Mouse (Mus musculus) heart, embryonic 14.5 days (tissue): ENCODE data around the gene Uvrag. TPM values are rescaled to one million over a fixed set of nuclear protein-coding genes. Genes with fewer than 3 reads are reported as not detected.

Experiments
- ATAC-seq: fragments of 200-750 bp; cut with Nextera tagmentation; 2 replicates; pipeline ENCODE4 v1.8.0; 2017; ENCODE audit warnings: low read depth, moderate TSS enrichment; ENCODE audit not compliant: insufficient number of reproducible peaks, insufficient read depth, low FRiP score
- H3K27ac ChIP-seq, 2 experiments: fragments of 200-500 bp in 1 of 2; fragments of 300-500 bp in 1 of 2; sonication (generic) in 1 of 2; replicated peaks in 1 of 2; 2 replicates each; pipeline ENCODE4 v1.5.1; 2012 to 2014; ENCODE audit warnings: low read depth in 2 of 2, low read length in 2 of 2, control low read depth in 1 of 2, mild to moderate bottlenecking in 1 of 2, mixed read lengths in 1 of 2; ENCODE audit not compliant: control insufficient read depth in 1 of 2, insufficient read depth in 1 of 2
- H3K27me3 ChIP-seq: fragments of 300-500 bp; sonication (generic); 2 replicates; pipeline ENCODE4 v1.6.1; 2014; ENCODE audit warnings: mild to moderate bottlenecking, low read length, control low read depth; ENCODE audit not compliant: control insufficient read depth, insufficient read depth
- H3K36me3 ChIP-seq: fragments of 300-500 bp; sonication (generic); 2 replicates; pipeline ENCODE4 v1.6.1; 2014; ENCODE audit warnings: mild to moderate bottlenecking, control low read depth, low read length, mixed read lengths; ENCODE audit not compliant: control insufficient read depth, insufficient read depth
- H3K4me1 ChIP-seq, 2 experiments: fragments of 200-500 bp in 1 of 2; fragments of 300-500 bp in 1 of 2; sonication (generic) in 1 of 2; 2 replicates each; pipeline ENCODE4 v1.6.1; 2012 to 2014; ENCODE audit warnings: low read length in 2 of 2, control low read depth in 1 of 2, mixed read lengths in 1 of 2; ENCODE audit not compliant: control insufficient read depth in 2 of 2, insufficient read depth in 2 of 2
- H3K4me2 ChIP-seq: fragments of 300-500 bp; sonication (generic); 2 replicates; pipeline ENCODE4 v1.6.1; 2014; ENCODE audit warnings: mild to moderate bottlenecking, low read length
- H3K4me3 ChIP-seq, 2 experiments: fragments of 200-500 bp in 1 of 2; fragments of 300-500 bp in 1 of 2; sonication (generic) in 1 of 2; 2 replicates each; pipeline ENCODE4 v1.5.1; 2012 to 2014; ENCODE audit warnings: low read length in 2 of 2, mild to moderate bottlenecking in 2 of 2, control low read depth in 1 of 2, low read depth in 1 of 2, moderate library complexity in 1 of 2; ENCODE audit not compliant: control insufficient read depth in 1 of 2, insufficient read depth in 1 of 2
- H3K9ac ChIP-seq: fragments of 300-500 bp; sonication (generic); 2 replicates; pipeline ENCODE4 v1.6.1; 2014; ENCODE audit warnings: mild to moderate bottlenecking, low read length
- H3K9me3 ChIP-seq: fragments of 300-500 bp; sonication (generic); 2 replicates; pipeline ENCODE4 v1.6.1; 2016; ENCODE audit warnings: low read length, control low read depth; ENCODE audit not compliant: control insufficient read depth
- WGBS: fragments of 180-500 bp; shearing (Covaris S2); extraction: QIAGEN DNeasy Blood & Tissue Kit; methylation state at CpG from one replicate; pipeline ENCODE4 v1.1.7; 2014; 5-methylcytosine and 5-hydroxymethylcytosine counted together
- polyA plus RNA-seq: library from polyadenylated mRNA; unstranded; fragments of >200 nt; fragmentation: Nextera tagmentation; extraction: Ambion mirVana; gene quantifications from 2 replicates; pipeline ENCODE4 v1.2.1, GENCODE M21; 2014

Uvrag gene
- polyA plus RNA-seq, 1 experiment from 2014 or later, result 18.9 TPM

DNA sequence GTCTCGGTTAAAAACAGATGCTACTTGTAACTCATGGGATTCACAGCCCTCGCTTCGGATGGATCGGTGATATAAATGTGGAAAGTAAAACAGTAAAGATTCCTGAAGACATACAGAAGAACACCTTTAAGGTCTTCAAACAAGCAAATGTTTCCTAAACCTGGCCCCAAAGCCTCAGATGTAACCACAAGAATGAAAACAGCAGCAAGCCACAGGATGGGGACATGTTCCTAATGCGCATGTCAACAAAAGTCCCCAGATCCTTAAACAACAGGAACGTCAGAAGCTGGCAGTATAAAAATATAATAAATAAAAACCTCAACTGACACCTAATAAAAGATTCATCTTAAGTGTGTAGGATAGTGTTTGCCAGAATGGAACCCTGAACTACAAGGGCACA is 137.7 kb downstream of the Uvrag start:
- Histone ChIP-seq H3K9ac (no peak overlapping the region), H3K9me3 (no peaks in the 10 kb centered on the region), H3K4me3 (no peak overlapping the region), H3K27ac (no peak overlapping the region), H3K36me3 (peaks cover 14% of the 10 kb centered on the region), H3K4me1 (peaks cover 0 to 7% of the 10 kb centered on the region in 2 experiments; a peak in 1 of 4 replicates), H3K4me2 (no peak overlapping the region), H3K27me3 (no peaks in the 10 kb centered on the region)
- ATAC-seq, result no peak
- 91% methylated on average over 6 of the region's 6 CpGs for WGBS

DNA sequence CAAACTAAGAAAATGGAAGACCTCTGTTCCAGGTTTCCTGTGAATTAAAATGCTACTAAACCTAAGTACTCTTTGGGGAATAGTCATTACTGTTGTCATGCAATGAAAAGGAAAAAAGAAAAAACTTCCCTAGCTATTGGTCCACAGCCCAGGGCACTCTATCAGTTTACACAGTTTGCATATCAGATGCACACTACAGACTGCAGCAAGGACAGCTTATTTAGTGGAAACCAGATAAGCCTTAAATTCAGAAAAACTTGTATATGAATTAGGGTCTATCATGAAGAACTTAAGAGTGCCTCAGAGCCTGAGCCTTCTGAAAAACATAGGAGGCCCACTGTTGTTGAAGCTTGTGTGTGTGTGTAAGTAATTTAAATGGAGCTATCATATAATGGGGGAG is 142.2 kb downstream of the Uvrag start:
- Histone ChIP-seq H3K4me2 (no peak overlapping the region), H3K9me3 (no peaks in the 10 kb centered on the region), H3K27me3 (no peaks in the 10 kb centered on the region), H3K36me3 (peaks cover 7% of the 10 kb centered on the region), H3K4me3 (no peak overlapping the region), H3K27ac (no peak overlapping the region), H3K4me1 (peaks cover 2 to 7% of the 10 kb centered on the region in 2 experiments; a peak in 3 of 4 replicates), H3K9ac (no peak overlapping the region)
- no peak for ATAC-seq

DNA sequence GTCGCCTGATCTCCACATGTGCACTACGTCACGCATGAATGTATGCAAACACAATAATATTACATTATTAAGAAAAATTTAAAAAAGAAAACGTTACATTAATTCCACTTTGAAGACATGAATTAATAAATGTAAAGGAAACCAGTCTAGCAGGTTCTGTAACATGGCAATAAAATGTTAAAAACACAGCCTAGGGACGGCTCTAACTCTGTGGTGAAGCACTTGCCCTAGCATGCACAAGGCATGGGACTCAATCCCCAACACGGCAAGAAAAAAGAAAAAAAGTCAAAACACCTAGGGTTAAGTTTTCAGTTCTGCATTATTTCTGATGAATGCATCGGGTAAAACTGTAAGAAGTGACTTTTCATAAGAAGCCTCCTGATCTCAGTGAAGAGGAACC is 143.2 kb downstream of the Uvrag start:
- Histone ChIP-seq H3K27ac (no peak overlapping the region), H3K36me3 (no peaks in the 10 kb centered on the region), H3K9ac (no peak overlapping the region), H3K4me1 (peaks cover 2 to 7% of the 10 kb centered on the region in 2 experiments; a peak in 3 of 4 replicates), H3K9me3 (no peaks in the 10 kb centered on the region), H3K4me2 (no peak overlapping the region), H3K27me3 (no peaks in the 10 kb centered on the region), H3K4me3 (no peak overlapping the region)
- ATAC-seq, result no peak
- WGBS, result 94% methylated on average over 7 of the region's 7 CpGs

DNA sequence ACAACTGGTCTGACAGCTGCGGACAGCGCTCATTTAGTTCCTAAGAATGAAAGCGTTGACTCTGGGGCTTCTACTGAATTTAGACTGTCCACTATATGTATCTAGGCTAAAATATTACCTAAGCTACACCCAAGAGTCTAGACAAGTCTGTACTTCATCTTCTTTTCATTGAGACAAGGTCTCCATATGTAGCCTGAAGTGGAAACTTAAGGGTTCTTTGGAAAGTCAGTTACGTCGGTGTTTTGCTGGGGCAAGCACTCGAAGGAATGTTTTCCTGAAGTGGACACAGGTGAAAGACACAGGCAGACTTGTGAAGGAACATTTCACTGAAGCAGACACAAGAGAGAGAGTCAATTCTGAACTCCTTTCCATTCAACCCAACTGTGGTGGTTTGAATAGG is 144.2 kb downstream of the Uvrag start:
- 81% methylated on average over 6 of the region's 6 CpGs for WGBS

DNA sequence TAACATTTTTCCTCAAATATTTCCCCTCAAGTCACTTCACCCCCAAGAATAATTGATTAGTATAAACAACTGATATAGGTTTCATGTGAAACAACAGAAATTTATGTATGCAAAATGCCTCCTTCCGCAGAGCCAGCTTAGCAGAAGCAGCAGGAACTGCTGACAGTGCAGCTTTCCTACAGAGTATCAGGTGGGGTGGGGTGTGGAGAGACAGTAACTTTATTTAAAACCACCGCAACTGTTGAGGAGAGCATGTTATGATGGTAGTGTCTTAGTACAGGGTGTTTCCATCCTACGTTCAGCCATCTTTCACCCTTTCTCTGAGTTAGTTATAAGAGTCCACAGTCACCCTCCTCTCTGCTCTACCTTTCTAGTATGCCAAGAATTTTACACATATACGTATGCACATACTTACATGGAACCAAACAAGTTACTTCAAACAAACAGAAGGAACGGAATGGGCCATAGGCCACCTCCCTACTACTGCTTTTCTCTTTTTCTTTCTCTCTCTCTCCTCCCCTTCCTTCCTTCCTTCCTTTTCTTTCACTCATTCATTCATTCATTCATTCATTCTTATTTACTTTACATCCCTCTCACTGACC is 145.7 kb downstream of the Uvrag start:
- H3K27me3 ChIP-seq, result no peaks in the 10 kb centered on the region
- no peak overlapping the region for H3K27ac ChIP-seq
- H3K9me3 ChIP-seq, result no peaks in the 10 kb centered on the region
- no peak overlapping the region for H3K4me3 ChIP-seq
- no peak overlapping the region for H3K9ac ChIP-seq
- H3K36me3 ChIP-seq, result peaks cover 6% of the 10 kb centered on the region
- no peak for ATAC-seq
- 81% methylated on average over 5 of the region's 5 CpGs for WGBS
- H3K4me2 ChIP-seq, result no peak overlapping the region
- H3K4me1 ChIP-seq, result peaks cover 0 to 2% of the 10 kb centered on the region in 2 experiments; a peak in 2 of 4 replicates

More for the DNA sequence above, 144.2 kb downstream of the Uvrag start:
- no peaks in the 10 kb centered on the region for H3K27me3 ChIP-seq
- no peaks in the 10 kb centered on the region; the same call in 1 of the 2 replicates for H3K36me3 ChIP-seq
- peaks cover 2 to 7% of the 10 kb centered on the region in 2 experiments; a peak in 3 of 4 replicates for H3K4me1 ChIP-seq
- ATAC-seq, result no peak
- H3K27ac ChIP-seq, result no peak overlapping the region
- H3K9me3 ChIP-seq, result no peaks in the 10 kb centered on the region
- H3K4me2 ChIP-seq, result no peak overlapping the region
- H3K4me3 ChIP-seq, result no peak overlapping the region
- no peak overlapping the region for H3K9ac ChIP-seq

DNA sequence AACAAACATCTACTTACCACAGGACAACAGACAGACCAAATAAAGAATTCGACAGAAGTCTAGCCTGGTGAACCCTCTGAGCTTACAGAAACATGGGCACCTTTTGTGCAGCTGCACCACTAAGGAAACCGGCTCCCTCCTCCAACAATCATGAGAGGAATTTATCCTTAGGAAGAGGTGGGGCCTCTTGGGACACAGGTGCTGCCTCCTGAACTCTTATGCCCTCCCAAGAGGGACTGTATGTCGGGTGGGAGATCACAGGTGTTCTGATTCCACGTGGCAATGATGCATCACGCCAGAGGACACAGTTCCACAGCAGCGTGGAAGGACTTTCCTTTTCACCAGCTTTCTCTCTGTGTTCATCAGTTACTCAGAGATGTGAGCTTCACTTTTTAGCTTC is 146.8 kb downstream of the Uvrag start:
- Histone ChIP-seq H3K9ac (no peak overlapping the region), H3K36me3 (peaks cover 13% of the 10 kb centered on the region), H3K4me2 (no peak overlapping the region), H3K4me3 (no peak overlapping the region), H3K4me1 (peaks cover 0 to 2% of the 10 kb centered on the region in 2 experiments; a peak in 2 of 4 replicates), H3K27ac (no peak overlapping the region), H3K27me3 (no peaks in the 10 kb centered on the region), H3K9me3 (no peaks in the 10 kb centered on the region)
- 68% methylated on average over 6 of the region's 6 CpGs for WGBS
- ATAC-seq, result no peak

DNA sequence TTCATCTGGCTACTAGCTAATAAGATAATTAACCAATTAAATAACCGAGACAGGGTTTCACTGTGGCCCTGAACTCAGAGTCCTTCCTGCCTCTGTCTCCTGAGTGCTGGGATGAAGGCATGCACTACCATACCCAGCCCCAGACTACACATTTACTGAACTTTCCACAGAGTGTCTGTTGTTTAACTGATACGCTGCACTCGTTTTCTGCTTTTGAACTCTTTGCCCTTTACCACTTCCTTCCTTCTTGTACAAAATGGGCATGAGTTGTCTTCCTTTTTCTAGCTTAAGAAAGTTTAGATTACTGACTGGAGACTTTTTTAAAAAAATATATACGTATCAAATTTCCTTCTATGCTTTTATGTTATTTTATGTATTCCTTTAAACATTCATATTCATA is 147.5 kb downstream of the Uvrag start:
- no peak for ATAC-seq
- H3K4me1 ChIP-seq, result peaks cover 0 to 2% of the 10 kb centered on the region in 2 experiments; a peak in 2 of 4 replicates
- 73% methylated on average over 4 of the region's 4 CpGs for WGBS
- H3K4me2 ChIP-seq, result no peak overlapping the region
- H3K4me3 ChIP-seq, result no peak overlapping the region
- H3K27me3 ChIP-seq, result no peaks in the 10 kb centered on the region
- peaks cover 19% of the 10 kb centered on the region for H3K36me3 ChIP-seq
- no peak overlapping the region for H3K27ac ChIP-seq
- H3K9ac ChIP-seq, result no peak overlapping the region
- no peaks in the 10 kb centered on the region for H3K9me3 ChIP-seq

DNA sequence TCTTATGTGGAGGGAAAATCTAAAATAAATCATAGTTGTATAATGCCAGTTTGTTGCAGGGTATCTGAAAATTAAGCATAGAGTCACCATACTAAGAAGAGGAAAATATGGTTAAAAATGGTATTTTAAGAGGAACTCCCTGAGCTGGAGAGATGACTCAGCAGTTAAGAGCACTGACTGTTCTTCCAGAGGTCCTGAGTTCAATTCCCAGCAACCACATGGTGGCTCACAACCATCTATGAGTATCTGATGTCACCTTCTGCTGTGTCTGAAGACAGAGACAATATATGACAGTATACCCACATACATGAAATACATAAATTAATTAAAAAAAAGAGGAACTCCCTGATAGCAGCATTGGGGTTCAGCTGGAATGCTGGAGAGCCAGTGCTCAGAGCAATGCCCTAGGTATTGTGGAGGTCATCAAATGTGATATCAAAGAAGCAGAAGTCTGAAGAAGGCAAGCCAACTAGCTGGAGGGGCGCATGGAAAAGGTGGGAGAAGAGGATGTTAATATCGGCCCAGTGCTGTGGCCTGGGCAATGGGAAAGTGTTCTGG is 149.7 kb downstream of the Uvrag start:
- peaks cover 4 to 8% of the 10 kb centered on the region in 2 experiments for H3K4me1 ChIP-seq
- H3K9me3 ChIP-seq, result no peaks in the 10 kb centered on the region
- peaks cover 34% of the 10 kb centered on the region for H3K36me3 ChIP-seq
- H3K27me3 ChIP-seq, result no peaks in the 10 kb centered on the region
- H3K4me3 ChIP-seq, result no peak overlapping the region
- WGBS, result 82% methylated on average over 2 of the region's 2 CpGs
- H3K9ac ChIP-seq, result no peak overlapping the region
- H3K4me2 ChIP-seq, result no peak overlapping the region
- H3K27ac ChIP-seq, result no peak overlapping the region
- ATAC-seq, result no peak
